Mouse (Mus musculus) cerebellum, adult (tissue): Measurements from ENCODE around the gene Hsd3b6.
"Not testable (repeated sequence)": the region's sequence is repeated elsewhere in the genome, so short reads cannot be mapped to it uniquely, and the experiment has no call there.

ENCODE experiments used
- ATAC-seq: cut with Nextera tagmentation; 2 replicates; pipeline ENCODE4 v1.9.2; 2017; ENCODE audit warnings: mild to moderate bottlenecking, moderate library complexity, mixed read lengths; ENCODE audit not compliant: insufficient number of reproducible peaks, low FRiP score, low TSS enrichment

Gene Hsd3b6

DNA sequence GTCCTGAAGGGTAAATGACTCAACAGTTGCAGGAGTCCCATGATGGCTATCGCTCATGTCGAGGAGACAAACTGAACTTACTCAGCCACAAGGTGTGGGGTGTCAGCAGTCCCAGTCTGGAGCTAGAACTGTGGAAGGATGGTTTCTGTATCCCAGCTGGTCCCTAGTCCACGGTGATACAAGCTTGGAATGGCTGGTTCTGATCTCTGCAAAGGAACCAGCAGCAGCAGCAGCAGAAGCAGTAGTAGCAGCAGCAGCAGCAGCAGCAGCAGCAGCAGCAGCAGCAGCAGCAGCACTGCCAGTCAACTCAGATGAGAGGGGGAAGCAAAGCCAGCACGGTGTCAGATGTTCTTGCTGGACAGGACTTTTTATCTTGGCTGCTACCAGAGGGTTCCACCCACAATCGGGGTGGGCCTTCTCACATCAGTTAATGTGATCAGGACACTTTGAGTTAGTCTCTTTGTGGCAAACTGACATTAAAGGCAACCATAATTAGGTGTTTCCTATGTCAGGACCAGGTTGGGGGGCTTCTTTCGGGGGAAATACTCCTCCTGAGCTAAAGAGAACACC, at the start of gene Hsd3b6:
Gene Hsd3b6 (minus strand): TSS at position 343 of the 570 bp plus-strand sequence.
- no peak for ATAC-seq

DNA sequence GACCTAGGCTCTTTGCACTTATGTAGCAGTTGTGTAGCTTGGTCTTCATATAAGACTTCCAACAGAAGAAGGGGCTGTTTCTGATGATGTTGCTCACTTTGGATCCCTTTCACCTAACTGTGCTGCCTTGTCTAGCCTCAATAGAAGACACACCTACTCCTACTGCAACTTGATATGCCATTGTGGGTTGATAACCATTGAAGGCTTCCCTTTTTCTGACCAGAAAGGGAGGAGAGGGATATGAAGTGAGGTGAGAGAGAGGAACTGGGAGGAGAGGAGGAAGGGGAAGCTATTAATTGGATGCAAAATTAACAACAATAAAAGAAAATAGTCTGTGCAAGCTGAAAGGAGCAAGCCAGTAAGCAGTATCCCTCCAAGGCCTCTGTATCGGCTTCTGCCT, 48.6 kb upstream of the Hsd3b6 start:
- ATAC-seq, result no peak

DNA sequence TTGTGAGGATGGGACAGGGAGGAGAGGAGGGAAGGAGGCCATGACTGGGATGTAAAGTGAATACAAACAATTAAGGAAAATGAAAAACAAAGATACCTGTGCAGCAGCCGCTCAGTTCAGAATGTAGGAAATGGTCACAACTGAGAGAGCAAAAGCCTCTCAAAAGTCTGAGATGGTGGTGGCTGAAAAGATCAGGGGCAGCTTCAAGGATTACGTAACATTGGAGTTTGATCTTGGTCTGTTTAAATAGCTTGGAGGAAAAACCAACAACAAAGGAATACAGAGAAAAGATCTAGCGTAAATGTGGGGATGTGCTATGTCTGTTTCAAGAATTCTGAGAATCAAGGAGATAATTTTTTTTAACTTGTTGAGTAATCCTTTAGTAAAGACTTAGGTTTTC, 45.3 kb upstream of the Hsd3b6 start, which contains the start of gene Hsd3b1:
Gene Hsd3b1 (minus strand): TSS at position 219 of the 400 bp plus-strand sequence.
- no peak for ATAC-seq

DNA sequence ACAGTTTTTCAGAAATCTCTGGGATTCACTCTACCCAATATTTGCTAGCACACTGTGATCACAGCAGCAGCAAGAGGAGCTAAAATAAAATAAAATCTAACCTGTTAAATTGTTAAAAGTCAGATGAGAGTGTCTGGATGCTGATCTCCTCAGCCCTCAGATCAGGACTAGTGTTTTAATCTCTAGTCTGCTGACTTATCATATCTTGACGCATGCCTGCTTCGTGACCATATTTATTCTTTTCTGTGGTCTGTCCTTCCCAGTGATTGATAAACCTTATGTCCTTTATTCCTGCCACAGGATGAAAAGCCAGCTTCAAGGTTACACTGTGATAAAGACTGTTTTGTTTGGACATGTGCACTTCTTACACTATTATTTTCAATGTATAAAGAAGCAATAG, 43.8 kb upstream of the Hsd3b6 start:
- no peak for ATAC-seq

DNA sequence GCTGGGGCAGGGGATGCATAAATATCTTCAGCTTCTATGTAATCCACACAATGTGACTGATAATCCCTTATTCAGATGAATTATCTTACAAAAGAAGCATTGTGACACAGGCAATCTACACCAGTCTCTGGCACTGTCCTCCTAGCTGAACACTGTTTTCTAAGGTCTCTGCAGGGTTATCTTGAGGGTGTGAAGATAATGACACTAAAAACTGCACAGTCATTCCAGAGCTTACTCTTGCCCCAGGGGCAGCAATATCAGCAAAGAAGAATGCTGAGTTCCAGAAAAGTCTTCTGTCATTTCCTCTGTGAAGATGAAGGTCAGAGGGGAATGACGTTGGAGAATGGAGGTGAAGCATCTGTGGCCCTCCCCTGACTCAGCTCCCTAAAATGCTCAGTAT, 42.6 kb upstream of the Hsd3b6 start:
- ATAC-seq, result no peak

DNA sequence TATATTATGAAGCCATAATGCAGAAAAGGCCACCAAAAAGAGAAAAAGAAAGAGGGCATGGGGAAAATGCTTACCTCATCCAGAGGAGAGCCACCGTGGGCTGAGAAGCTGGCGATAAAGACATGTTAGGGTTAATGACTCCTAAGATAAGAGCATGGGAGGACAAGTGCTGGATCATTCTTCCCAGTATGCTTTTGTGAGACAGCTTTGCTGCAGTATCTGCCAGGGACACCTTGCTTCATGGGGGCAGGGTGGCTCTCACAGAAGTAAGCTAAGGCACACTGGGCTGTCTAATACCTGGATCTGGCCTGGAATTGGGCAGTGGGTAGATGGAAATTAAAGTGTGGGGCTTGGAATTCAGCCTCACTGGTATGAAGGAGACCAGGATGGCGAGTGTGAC, 40.9 kb upstream of the Hsd3b6 start:
- no peak for ATAC-seq

DNA sequence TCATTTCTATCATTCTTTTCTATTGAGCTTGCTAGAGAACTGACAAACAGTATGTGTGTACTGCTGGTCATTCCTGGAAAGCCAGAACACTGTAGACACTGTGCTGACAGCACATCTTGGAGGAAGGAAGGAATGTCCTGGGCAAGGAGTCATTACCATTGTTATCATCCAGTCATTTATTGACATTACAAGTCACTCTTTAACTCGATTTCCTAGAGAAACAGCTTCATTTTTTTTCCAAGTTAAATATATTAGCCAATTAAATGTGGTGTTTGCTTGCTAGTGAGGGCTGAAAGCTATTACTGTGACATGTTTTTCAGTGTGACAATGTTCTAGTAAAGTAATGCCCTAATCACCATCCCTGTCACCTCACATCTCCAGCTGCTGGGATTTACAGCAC, 39.4 kb upstream of the Hsd3b6 start:
- no peak for ATAC-seq

DNA sequence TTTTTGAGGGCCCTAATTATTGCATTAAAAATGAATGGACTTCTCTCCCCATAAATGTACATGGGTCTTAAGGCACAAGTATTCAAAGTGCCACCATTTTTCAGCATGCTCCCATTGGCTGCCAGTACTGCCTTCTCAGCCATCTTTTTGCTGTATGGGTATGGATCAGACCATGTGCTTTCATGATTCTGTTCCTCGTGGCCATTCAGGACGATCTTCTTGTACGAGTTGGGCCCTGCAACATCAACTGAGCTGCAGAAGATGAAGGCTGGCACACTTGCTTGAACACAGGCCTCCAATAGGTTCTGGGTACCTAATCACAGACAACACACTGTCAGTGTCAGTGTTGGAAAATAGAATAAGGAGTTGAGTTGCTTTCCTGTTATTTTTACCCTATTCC, 38.8 kb upstream of the Hsd3b6 start:
- ATAC-seq, result no peak

DNA sequence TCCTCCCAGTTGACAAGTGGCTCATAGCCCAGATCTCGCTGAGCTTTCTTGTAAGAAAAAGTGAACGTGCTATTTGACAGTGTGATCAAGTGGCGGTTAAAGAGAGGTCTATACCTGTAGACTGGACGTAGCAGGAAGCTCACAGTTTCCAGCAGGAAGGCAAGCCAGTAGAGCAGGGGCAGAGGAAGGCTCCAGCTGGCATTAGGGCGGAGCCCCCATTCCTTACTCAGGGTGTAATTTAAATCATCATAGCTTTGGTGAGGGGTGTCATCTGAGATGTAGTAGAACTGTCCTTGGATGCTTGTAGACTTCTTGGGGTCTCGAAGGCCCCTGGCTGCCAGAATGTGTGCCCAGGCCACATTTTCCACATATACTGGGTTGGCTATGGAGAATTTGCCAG, 38.4 kb upstream of the Hsd3b6 start:
- no peak for ATAC-seq

DNA sequence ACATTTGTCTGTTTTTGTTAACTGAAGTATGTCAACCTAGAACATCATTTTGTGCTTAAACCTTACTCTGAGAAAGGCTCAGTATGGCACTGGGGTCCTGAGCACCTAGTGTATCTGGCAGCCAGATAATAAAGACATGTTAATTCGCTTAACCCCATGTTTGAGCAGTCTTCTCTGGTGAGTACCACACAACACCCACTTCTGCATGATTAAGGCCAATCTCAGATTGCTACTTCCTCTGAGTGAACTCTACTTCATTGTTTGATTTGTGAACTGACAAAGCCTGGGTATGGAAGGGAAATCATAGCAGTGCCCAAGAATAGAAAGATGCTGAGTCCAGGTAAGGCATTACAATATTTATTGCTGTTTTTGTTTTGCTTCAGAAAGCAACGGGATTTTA, 37.6 kb upstream of the Hsd3b6 start:
- no peak for ATAC-seq

DNA sequence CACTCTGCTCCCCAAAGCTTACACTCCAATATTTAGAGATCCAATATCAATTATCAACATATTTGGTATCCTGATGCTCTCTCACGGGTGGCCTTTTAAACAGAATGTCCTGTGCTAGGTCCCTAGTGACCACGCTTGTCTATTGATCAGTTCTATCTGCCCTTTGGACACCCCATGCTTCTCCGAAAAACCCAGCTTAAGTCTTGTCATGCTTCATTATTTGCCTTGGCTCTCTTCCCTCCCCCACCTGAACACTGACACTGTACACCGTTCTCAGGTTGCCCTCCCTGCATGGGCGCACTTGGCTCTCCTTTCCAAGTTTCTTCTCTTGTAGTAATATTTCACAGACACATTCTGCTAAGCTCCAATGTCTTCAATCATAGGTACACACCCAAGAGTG, 36.0 kb upstream of the Hsd3b6 start:
- no peak for ATAC-seq

DNA sequence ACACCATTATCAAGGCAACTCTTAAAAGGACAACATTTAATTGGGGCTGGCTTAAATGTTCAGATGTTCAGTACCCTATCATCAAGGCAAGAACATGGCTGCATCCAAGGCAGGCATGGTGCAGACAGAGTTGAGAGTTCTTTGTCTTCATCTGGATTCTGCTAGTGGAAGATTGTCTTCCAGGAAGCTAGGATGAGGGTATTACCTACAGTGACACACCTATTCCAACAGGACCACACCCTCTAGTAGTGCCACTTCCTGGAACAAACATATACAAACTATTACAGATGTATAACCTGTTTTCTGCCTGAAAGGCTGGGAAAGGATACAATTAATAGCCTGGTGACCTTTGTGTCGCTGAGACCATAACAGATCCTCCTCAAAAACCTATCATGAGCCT, 34.7 kb upstream of the Hsd3b6 start:
- no peak for ATAC-seq

DNA sequence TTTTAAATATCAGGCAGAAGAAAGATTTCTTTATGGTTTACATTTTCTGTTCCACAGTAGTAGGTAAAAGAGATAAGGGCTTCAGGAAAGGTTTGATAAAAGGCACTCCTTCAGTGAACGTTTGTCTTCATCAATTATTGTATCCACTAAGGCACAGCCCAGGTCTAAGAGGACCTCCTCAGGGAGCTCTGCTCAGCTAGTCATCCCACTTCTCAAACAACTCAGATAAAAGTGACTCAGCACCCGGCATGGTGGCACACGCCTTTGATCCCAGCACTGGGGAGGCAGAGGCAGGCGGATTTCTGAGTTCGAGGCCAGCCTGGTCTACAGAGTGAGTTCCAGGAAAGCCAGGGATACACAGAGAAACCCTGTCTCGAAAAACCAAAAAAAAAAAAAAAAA, 1.6 kb downstream of the Hsd3b6 start:
- not testable (repeated sequence) for ATAC-seq

DNA sequence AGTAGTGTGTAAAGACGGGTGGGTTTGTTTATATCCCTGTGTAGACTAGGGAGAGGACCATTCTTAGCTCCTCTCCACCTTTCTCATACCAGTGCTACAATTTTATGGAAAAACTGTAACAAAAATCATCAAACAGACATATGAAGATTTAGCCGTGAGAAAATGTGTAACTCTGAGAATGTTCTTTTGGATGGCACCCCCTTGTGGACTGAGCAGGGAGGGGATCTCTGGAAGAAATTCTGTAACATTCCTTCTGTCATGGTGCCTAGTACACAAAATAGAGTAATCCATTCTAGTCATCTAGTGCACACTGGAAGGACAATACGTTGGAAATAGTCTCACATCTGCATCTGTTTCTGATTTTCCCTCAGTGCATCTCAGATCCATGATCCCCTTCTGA, 9.2 kb downstream of the Hsd3b6 start:
- not testable (repeated sequence) for ATAC-seq

DNA sequence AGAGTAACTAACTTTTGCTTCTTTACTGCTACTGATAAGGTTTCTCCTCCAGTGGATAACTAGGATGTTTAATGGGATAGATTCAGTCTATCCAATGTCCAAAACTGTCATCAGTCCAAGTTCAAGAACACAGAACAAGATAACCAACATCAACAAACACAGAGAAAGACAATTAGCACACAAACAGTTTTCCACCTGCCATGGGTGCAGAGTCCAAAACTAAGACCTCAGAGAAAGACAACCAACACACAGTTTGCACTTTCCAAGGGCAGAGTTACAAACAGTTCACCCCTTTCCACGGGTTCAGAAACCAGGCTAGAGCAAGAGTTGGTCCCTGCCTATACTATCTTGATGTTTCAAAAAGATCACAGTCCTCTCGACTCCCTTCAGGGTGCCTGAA, 27.7 kb downstream of the Hsd3b6 start:
- no peak for ATAC-seq

DNA sequence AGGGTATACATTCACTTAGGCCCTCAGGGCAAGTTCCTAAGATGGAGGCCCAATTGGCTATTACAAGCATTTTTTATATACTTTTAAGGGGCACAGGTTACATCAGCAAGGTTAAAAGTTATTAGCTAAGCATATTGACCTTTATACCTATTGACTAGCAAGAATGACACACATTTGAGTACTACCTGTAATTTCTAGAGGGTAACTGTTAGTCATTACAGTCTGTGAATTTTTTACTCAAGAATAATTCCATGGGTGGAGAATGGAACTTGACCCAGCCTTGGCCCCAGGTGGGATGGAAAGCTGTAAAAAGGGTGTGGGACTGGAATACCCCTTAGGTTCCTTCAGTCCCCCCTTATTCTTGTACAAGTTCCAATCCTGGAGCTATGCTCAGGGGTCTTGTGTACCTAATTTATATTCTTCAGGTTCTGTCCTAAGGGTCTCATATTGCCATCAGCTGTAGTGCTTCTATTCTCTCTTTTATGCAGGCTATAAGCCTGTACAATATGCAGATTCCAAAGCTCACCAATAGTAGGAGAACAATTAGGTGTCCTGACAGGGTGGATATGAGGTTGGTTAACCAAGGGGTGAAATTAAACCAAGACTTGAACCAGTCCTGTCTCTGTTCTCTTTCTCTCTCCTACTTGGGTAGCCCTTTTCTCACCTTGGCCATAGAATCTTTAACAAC, 31.9 kb downstream of the Hsd3b6 start:
- no peak for ATAC-seq

DNA sequence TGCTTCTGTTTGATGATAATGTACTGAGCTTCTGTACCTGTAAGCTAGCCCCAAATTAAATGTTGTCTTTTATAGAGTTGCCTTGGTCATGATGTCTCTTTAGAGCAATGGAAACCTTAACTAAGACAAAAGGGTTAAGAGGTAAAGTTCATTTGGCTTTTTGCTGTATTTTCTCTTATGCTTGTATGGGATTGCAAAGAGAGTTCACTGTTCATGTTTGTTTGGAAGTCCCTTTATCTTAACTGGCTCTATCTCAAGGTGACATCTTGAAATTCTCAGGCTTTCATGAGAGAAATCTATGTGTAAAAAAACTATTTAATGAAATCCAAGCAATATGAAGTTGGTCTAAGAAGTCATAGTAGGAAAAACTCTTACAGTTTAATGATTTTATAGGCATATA, 33.3 kb downstream of the Hsd3b6 start:
- no peak for ATAC-seq

DNA sequence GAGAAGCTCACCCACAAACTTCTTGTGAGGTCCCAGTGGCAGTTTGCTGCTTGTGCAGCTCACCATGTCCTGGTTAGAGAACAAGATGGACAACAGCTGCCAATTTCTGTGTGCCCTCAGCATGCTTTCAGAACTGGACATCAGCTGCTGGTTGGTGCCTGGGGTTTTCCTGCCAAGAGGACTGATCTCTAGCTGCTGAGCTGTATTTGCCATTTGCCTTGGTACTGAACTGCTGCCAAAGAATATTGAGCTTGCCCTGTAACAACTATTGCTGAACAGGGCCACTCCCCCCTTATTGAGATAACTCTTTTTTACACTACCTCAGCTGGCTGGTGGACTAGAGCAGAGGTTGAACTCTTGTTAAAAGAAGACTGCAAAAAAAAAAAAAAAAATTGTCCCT, 50.1 kb downstream of the Hsd3b6 start:
- no peak for ATAC-seq

DNA sequence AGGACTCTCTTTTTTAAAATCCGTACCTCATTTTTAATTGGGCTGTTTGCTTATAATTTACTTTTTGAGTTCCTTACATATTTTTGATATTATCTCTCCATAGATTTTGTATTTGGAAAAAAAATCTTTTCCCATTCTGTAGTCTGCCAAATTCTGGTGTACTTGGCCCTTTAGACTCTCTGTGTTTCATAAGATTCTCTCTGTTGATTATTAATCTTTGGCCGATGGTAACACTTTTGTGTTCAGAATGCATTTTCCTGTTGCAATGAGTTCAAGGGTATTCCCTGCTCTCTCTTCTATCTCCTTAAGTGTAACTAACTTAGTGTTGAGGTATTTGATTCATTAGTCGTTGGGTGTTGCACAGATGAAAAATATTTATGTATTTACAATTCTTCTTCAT, 57.4 kb downstream of the Hsd3b6 start:
- ATAC-seq, result no peak
